Mouse (Mus musculus): ENCODE measurements around the gene Polh. TPM values are rescaled to one million over a fixed set of nuclear protein-coding genes. Genes with fewer than 3 reads are reported as not detected.

Polh gene
- total and polyA plus RNA-seq, 3 experiments, result 22.2 to 30.8 TPM; not detected in 1

GRCm38 (mm10) chr17:46170538-46170937 lies 31.9 kb downstream of the Polh start:
- no peaks in the 10 kb centered on the region for H3K27me3 ChIP-seq (ENCODE audit: control insufficient read depth in 1 of 2, insufficient read depth in 2 of 2, low read length in 2 of 2)
- H3K36me3 ChIP-seq (ENCODE audit: control insufficient read depth in 1 of 2, insufficient read depth in 2 of 2, low read length in 2 of 2), result peaks cover 4% of the 10 kb centered on the region in 2 experiments
- H3K9me3 ChIP-seq (replicated peaks; ENCODE audit: insufficient read depth, low read length), result no peaks in the 10 kb centered on the region
- H3K27ac ChIP-seq (ENCODE audit: control insufficient read depth, low read depth, low read length), result no peak overlapping the region
- H3K9ac ChIP-seq (ENCODE audit: control insufficient read depth, low read depth, low read length, poor library complexity, severe bottlenecking), result no peak overlapping the region
- no peak overlapping the region for H3K4me3 ChIP-seq (ENCODE audit: control insufficient read depth in 1 of 2, insufficient read depth in 1 of 2, low read depth in 2 of 2, low read length in 2 of 2)
- peaks cover 0 to 5% of the 10 kb centered on the region in 2 experiments; a peak in 1 of 4 replicates for H3K4me1 ChIP-seq (ENCODE audit: control insufficient read depth in 1 of 2, insufficient read depth in 2 of 2, low read length in 2 of 2)
- H3K79me2 ChIP-seq (ENCODE audit: control insufficient read depth, insufficient read depth, low read length, poor library complexity), result no peaks in the 10 kb centered on the region
- peak; percentile 75 for DNase-seq (ENCODE audit: low read depth, low spot score)
- no peak for TF ChIP-seq MXI1 (IDR thresholded peaks at IDR 0.05; ENCODE audit: low read depth, low read length)
- TF ChIP-seq ZC3H11A (IDR thresholded peaks at IDR 0.05; ENCODE audit: low read depth, low read length), result peak; percentile 23; the same call in 1 of the 2 replicates
- peak; percentile 70 to 92 (median 73) for TF ChIP-seq CTCF (IDR thresholded peaks at IDR 0.05 in 2 of 3, conservative IDR thresholded peaks at IDR 0.05 in 1 of 3; ENCODE audit: control insufficient read depth in 1 of 3, insufficient read depth in 1 of 3, low read depth in 2 of 3, low read length in 3 of 3, poor library complexity in 1 of 3, severe bottlenecking in 1 of 3)
- peak; percentile 66 for TF ChIP-seq SMC3 (IDR thresholded peaks at IDR 0.05; ENCODE audit: low read depth, low read length)
- no peak for TF ChIP-seq USF1 (IDR thresholded peaks at IDR 0.05; ENCODE audit: low read depth, low read length)
- peak; percentile 49 for TF ChIP-seq RAD21 (IDR thresholded peaks at IDR 0.05; ENCODE audit: low read depth, low read length)
- TF ChIP-seq MAZ (IDR thresholded peaks at IDR 0.05; ENCODE audit: low read depth, low read length), result no peak

- no peak overlapping the region for H3K4me3 ChIP-seq (ENCODE audit: control insufficient read depth in 1 of 2, insufficient read depth in 1 of 2, low read depth in 2 of 2, low read length in 2 of 2)
- no peak overlapping the region for H3K27ac ChIP-seq (ENCODE audit: control insufficient read depth, low read depth, low read length)
Measured at GRCm38 (mm10) chr17:46168768-46169167, 33.7 kb downstream of the Polh start.

GRCm38 (mm10) chr17:46168318-46168717 lies 34.1 kb downstream of the Polh start:
- peaks cover 3 to 14% of the 10 kb centered on the region in 2 experiments; a peak in 3 of 4 replicates for H3K4me1 ChIP-seq (ENCODE audit: control insufficient read depth in 1 of 2, insufficient read depth in 2 of 2, low read length in 2 of 2)

More at GRCm38 (mm10) chr17:46168768-46169167, 33.7 kb downstream of the Polh start:
- DNase-seq (ENCODE audit: low read depth, low spot score), result no peak
- no peak for TF ChIP-seq BHLHE40 (IDR thresholded peaks at IDR 0.05; ENCODE audit: borderline replicate concordance, low read depth, low read length)
- no peak for TF ChIP-seq MAZ (IDR thresholded peaks at IDR 0.05; ENCODE audit: low read depth, low read length)
- no peak for TF ChIP-seq POLR2A (IDR thresholded peaks at IDR 0.05; ENCODE audit: control insufficient read depth in 1 of 2, insufficient read depth in 1 of 2, low read depth in 1 of 2, low read length in 2 of 2, poor library complexity in 1 of 2)
- no peak for TF ChIP-seq MYB (IDR thresholded peaks at IDR 0.05; ENCODE audit: low read depth, low read length)
- TF ChIP-seq MYC (IDR thresholded peaks at IDR 0.05; ENCODE audit: low read depth, low read length), result no peak
- no peak for TF ChIP-seq RAD21 (IDR thresholded peaks at IDR 0.05; ENCODE audit: low read depth, low read length)
- no peak for TF ChIP-seq KAT2A (conservative IDR thresholded peaks at IDR 0.05; ENCODE audit: low read depth, low read length)
- TF ChIP-seq HCFC1 (IDR thresholded peaks at IDR 0.05; ENCODE audit: low read depth, low read length), result no peak
- no peak for TF ChIP-seq CHD2 (IDR thresholded peaks at IDR 0.05; ENCODE audit: low read length)
- TF ChIP-seq ELF1 (IDR thresholded peaks at IDR 0.05; ENCODE audit: low read depth, low read length), result no peak
- no peak for TF ChIP-seq ZMIZ1 (IDR thresholded peaks at IDR 0.05; ENCODE audit: low read depth, low read length)
- TF ChIP-seq USF1 (IDR thresholded peaks at IDR 0.05; ENCODE audit: low read depth, low read length), result no peak
- no peak for TF ChIP-seq ZNF384 (IDR thresholded peaks at IDR 0.05; ENCODE audit: low read depth, low read length)
- Histone ChIP-seq H3K79me2 (ENCODE audit: control insufficient read depth, insufficient read depth, low read length, poor library complexity) (no peaks in the 10 kb centered on the region), H3K27me3 (ENCODE audit: control insufficient read depth in 1 of 2, insufficient read depth in 2 of 2, low read length in 2 of 2) (no peaks in the 10 kb centered on the region), H3K36me3 (ENCODE audit: control insufficient read depth in 1 of 2, insufficient read depth in 2 of 2, low read length in 2 of 2) (peaks cover 0 to 6% of the 10 kb centered on the region in 2 experiments), H3K9ac (ENCODE audit: control insufficient read depth, low read depth, low read length, poor library complexity, severe bottlenecking) (no peak overlapping the region), H3K9me3 (replicated peaks; ENCODE audit: insufficient read depth, low read length) (no peaks in the 10 kb centered on the region), H3K4me1 (ENCODE audit: control insufficient read depth in 1 of 2, insufficient read depth in 2 of 2, low read length in 2 of 2) (peaks cover 0 to 9% of the 10 kb centered on the region in 2 experiments; a peak in 3 of 4 replicates)

More at GRCm38 (mm10) chr17:46168318-46168717, 34.1 kb downstream of the Polh start:
- no peaks in the 10 kb centered on the region for H3K9me3 ChIP-seq (replicated peaks; ENCODE audit: insufficient read depth, low read length)
- H3K36me3 ChIP-seq (ENCODE audit: control insufficient read depth in 1 of 2, insufficient read depth in 2 of 2, low read length in 2 of 2), result peaks cover 0 to 10% of the 10 kb centered on the region in 2 experiments
- no peak overlapping the region for H3K4me3 ChIP-seq (ENCODE audit: control insufficient read depth in 1 of 2, insufficient read depth in 1 of 2, low read depth in 2 of 2, low read length in 2 of 2)
- H3K27me3 ChIP-seq (ENCODE audit: control insufficient read depth in 1 of 2, insufficient read depth in 2 of 2, low read length in 2 of 2), result no peaks in the 10 kb centered on the region
- no peak overlapping the region for H3K9ac ChIP-seq (ENCODE audit: control insufficient read depth, low read depth, low read length, poor library complexity, severe bottlenecking)
- no peak for DNase-seq (ENCODE audit: low read depth, low spot score)
- peaks cover 2% of the 10 kb centered on the region; the same call in 1 of the 2 replicates for H3K79me2 ChIP-seq (ENCODE audit: control insufficient read depth, insufficient read depth, low read length, poor library complexity)
- no peak overlapping the region for H3K27ac ChIP-seq (ENCODE audit: control insufficient read depth, low read depth, low read length)
- TF ChIP-seq MEF2A (IDR thresholded peaks at IDR 0.05; ENCODE audit: extremely low read depth, insufficient replicate concordance, low read depth, low read length, poor library complexity, severe bottlenecking), result no peak
- TF ChIP-seq E2F4 (IDR thresholded peaks at IDR 0.05; ENCODE audit: borderline replicate concordance, low read depth, low read length), result no peak
- no peak for TF ChIP-seq TBP (IDR thresholded peaks at IDR 0.05; ENCODE audit: low read depth, low read length)
- 0 out of 2 replicates have a peak, but pooled peaks have one; percentile 3 for TF ChIP-seq POLR2AphosphoS2 (IDR thresholded peaks at IDR 0.05; ENCODE audit: low read length)
